Mouse (Mus musculus) liver, postnatal 0 days (tissue): ENCODE measurements around the gene Ascl5.

Experiments
- CTCF ChIP-seq: sonication (generic); IDR thresholded peaks from 2 replicates; pipeline ENCODE4 v1.5.1; 2016; ENCODE audit warnings: antibody characterized with exemption, low read depth
- EP300 ChIP-seq: IDR thresholded peaks from 2 replicates; pipeline ENCODE4 v1.6.1; 2016; ENCODE audit warnings: antibody characterized with exemption, low read depth, mild to moderate bottlenecking

- TF ChIP-seq EP300: no peak
- TF ChIP-seq CTCF: no peak
Measured at GRCm38 (mm10) chr1:136081161-136081560, 30.6 kb downstream of the Ascl5 start.
